Mouse (Mus musculus) stomach, embryonic 16.5 days (tissue): Measurements from ENCODE around the gene Appbp2. TPM values are rescaled to one million over a fixed set of nuclear protein-coding genes. Genes with fewer than 3 reads are reported as not detected.
A peak's percentile ranks its signal among the peaks of the same experiment; 100 is the strongest.

Experiments
- ATAC-seq: fragments of 200-750 bp; cut with Nextera tagmentation; 2 replicates; pipeline ENCODE4 v1.8.0; 2017; ENCODE audit warnings: moderate number of reproducible peaks, moderate TSS enrichment; ENCODE audit not compliant: insufficient read depth, low FRiP score
- H3K27ac ChIP-seq: fragments of 300-500 bp; sonication (generic); 2 replicates; pipeline ENCODE4 v1.5.1; 2014; ENCODE audit warnings: low read length
- H3K27me3 ChIP-seq: fragments of 300-500 bp; sonication (generic); 2 replicates; pipeline ENCODE4 v1.6.1; 2014; ENCODE audit warnings: low read length, control low read depth, mixed read lengths; ENCODE audit not compliant: control insufficient read depth, insufficient read depth
- H3K36me3 ChIP-seq: fragments of 300-500 bp; sonication (generic); 2 replicates; pipeline ENCODE4 v1.6.1; 2014; ENCODE audit warnings: low read length; ENCODE audit not compliant: control insufficient read depth, insufficient read depth
- H3K4me1 ChIP-seq: fragments of 300-500 bp; sonication (generic); 2 replicates; pipeline ENCODE4 v1.6.1; 2014; ENCODE audit warnings: low read length, control low read depth, mixed read lengths; ENCODE audit not compliant: control insufficient read depth, insufficient read depth
- H3K4me2 ChIP-seq: fragments of 300-500 bp; sonication (generic); 2 replicates; pipeline ENCODE4 v1.6.1; 2014; ENCODE audit warnings: low read depth, low read length, mixed read lengths
- H3K4me3 ChIP-seq: fragments of 300-500 bp; sonication (generic); replicated peaks from 2 replicates; pipeline ENCODE4 v1.5.1; 2014; ENCODE audit warnings: mild to moderate bottlenecking, low read length
- H3K9ac ChIP-seq: fragments of 300-500 bp; sonication (generic); 2 replicates; pipeline ENCODE4 v1.6.1; 2014; ENCODE audit warnings: low read length
- H3K9me3 ChIP-seq: fragments of 300-500 bp; sonication (generic); replicated peaks from 2 replicates; pipeline ENCODE4 v1.6.1; 2016; ENCODE audit warnings: low read length, control low read depth; ENCODE audit not compliant: control insufficient read depth
- WGBS: fragments of 180-500 bp; shearing (Covaris S2); extraction: QIAGEN DNeasy Blood & Tissue Kit; methylation state at CpG from one replicate; pipeline ENCODE4 v1.1.7; 2014; 5-methylcytosine and 5-hydroxymethylcytosine counted together
- polyA plus RNA-seq: library from polyadenylated mRNA; unstranded; fragments of >200 nt; fragmentation: Nextera tagmentation; extraction: Ambion mirVana; gene quantifications from 2 replicates; pipeline ENCODE4 v1.2.1, GENCODE M21; 2015

Appbp2 gene
- 33.4 and 34.1 TPM in 2 replicates for polyA plus RNA-seq

GRCm38 (mm10) chr11:85234990-85235841 lies at the start of gene Appbp2:
Appbp2 (minus strand) TSS chr11:85235130.
- peak; percentile 95 for ATAC-seq
- Histone ChIP-seq H3K9ac (peak within 1 kb of the TSS; percentile 89), H3K4me2 (peak within 1 kb of the TSS; percentile 86), H3K9me3 (no peaks in the 10 kb centered on the region), H3K4me1 (peaks cover 9% of the 10 kb centered on the region), H3K27ac (peak within 1 kb of the TSS; percentile 99), H3K27me3 (no peaks in the 10 kb centered on the region), H3K36me3 (no peaks in the 10 kb centered on the region), H3K4me3 (peak within 1 kb of the TSS; percentile 79)
- 5% methylated on average over 48 of the region's 48 CpGs for WGBS

- H3K4me2 ChIP-seq: no peak overlapping the region
- 51% methylated on average over 15 of the region's 15 CpGs for WGBS
Observed at GRCm38 (mm10) chr11:85281219-85281878, 46.4 kb upstream of the Appbp2 start.

GRCm38 (mm10) chr11:85278175-85278574 lies 43.2 kb upstream of the Appbp2 start:
- no peak overlapping the region for H3K27ac ChIP-seq
- no peaks in the 10 kb centered on the region for H3K9me3 ChIP-seq
- H3K27me3 ChIP-seq: no peaks in the 10 kb centered on the region
- no peaks in the 10 kb centered on the region for H3K36me3 ChIP-seq
- no peak for ATAC-seq
- no peaks in the 10 kb centered on the region for H3K4me1 ChIP-seq
- no peak overlapping the region for H3K4me2 ChIP-seq
- 82% methylated on average over 1 of the region's 1 CpGs for WGBS
- no peak overlapping the region for H3K9ac ChIP-seq
- H3K4me3 ChIP-seq: no peak overlapping the region

More at GRCm38 (mm10) chr11:85281219-85281878, 46.4 kb upstream of the Appbp2 start:
- Histone ChIP-seq H3K4me1 (no peaks in the 10 kb centered on the region), H3K27ac (no peak overlapping the region), H3K9ac (no peak overlapping the region), H3K27me3 (no peaks in the 10 kb centered on the region), H3K4me3 (no peak overlapping the region), H3K9me3 (no peaks in the 10 kb centered on the region), H3K36me3 (no peaks in the 10 kb centered on the region)
- peak; percentile 53; the same call in 1 of the 2 replicates for ATAC-seq

GRCm38 (mm10) chr11:85277609-85278008 lies 42.7 kb upstream of the Appbp2 start:
- Histone ChIP-seq H3K9me3 (no peaks in the 10 kb centered on the region), H3K27ac (no peak overlapping the region), H3K27me3 (no peaks in the 10 kb centered on the region), H3K36me3 (no peaks in the 10 kb centered on the region), H3K9ac (no peak overlapping the region; the same call in 1 of the 2 replicates), H3K4me3 (no peak overlapping the region), H3K4me2 (no peak overlapping the region), H3K4me1 (no peaks in the 10 kb centered on the region)
- ATAC-seq: no peak
- 64% methylated on average over 5 of the region's 5 CpGs for WGBS

GRCm38 (mm10) chr11:85275151-85275550 lies 40.2 kb upstream of the Appbp2 start:
- H3K4me1 ChIP-seq: no peaks in the 10 kb centered on the region
- WGBS: 66% methylated on average over 5 of the region's 5 CpGs
- no peak overlapping the region for H3K4me3 ChIP-seq

GRCm38 (mm10) chr11:85273299-85273698 lies 38.4 kb upstream of the Appbp2 start:
- ATAC-seq: no peak

More at GRCm38 (mm10) chr11:85275151-85275550, 40.2 kb upstream of the Appbp2 start:
- H3K36me3 ChIP-seq: no peaks in the 10 kb centered on the region
- no peaks in the 10 kb centered on the region for H3K9me3 ChIP-seq
- ATAC-seq: no peak
- no peak overlapping the region for H3K27ac ChIP-seq
- H3K9ac ChIP-seq: no peak overlapping the region
- no peaks in the 10 kb centered on the region for H3K27me3 ChIP-seq
- no peak overlapping the region for H3K4me2 ChIP-seq

GRCm38 (mm10) chr11:85270631-85271030 lies 35.7 kb upstream of the Appbp2 start:
- Histone ChIP-seq H3K27me3 (no peaks in the 10 kb centered on the region), H3K27ac (no peak overlapping the region), H3K36me3 (no peaks in the 10 kb centered on the region), H3K9ac (no peak overlapping the region), H3K4me3 (no peak overlapping the region), H3K9me3 (no peaks in the 10 kb centered on the region), H3K4me2 (no peak overlapping the region), H3K4me1 (no peaks in the 10 kb centered on the region)
- no peak for ATAC-seq
- 59% methylated on average over 3 of the region's 3 CpGs for WGBS

More at GRCm38 (mm10) chr11:85273299-85273698, 38.4 kb upstream of the Appbp2 start:
- no peak overlapping the region for H3K4me2 ChIP-seq
- H3K9ac ChIP-seq: no peak overlapping the region
- H3K36me3 ChIP-seq: no peaks in the 10 kb centered on the region
- H3K9me3 ChIP-seq: no peaks in the 10 kb centered on the region
- no peak overlapping the region for H3K4me3 ChIP-seq
- H3K27me3 ChIP-seq: no peaks in the 10 kb centered on the region
- 74% methylated on average over 6 of the region's 6 CpGs for WGBS
- no peaks in the 10 kb centered on the region for H3K4me1 ChIP-seq
- H3K27ac ChIP-seq: no peak overlapping the region

- Histone ChIP-seq H3K4me3 (no peak overlapping the region), H3K27me3 (no peaks in the 10 kb centered on the region), H3K4me1 (no peaks in the 10 kb centered on the region), H3K4me2 (no peak overlapping the region), H3K36me3 (no peaks in the 10 kb centered on the region), H3K9ac (no peak overlapping the region), H3K27ac (no peak overlapping the region), H3K9me3 (no peaks in the 10 kb centered on the region)
- no peak for ATAC-seq
- WGBS: 86% methylated on average over 1 of the region's 1 CpGs
Observed at GRCm38 (mm10) chr11:85267393-85267792, 32.5 kb upstream of the Appbp2 start.

GRCm38 (mm10) chr11:85264635-85265034 lies 29.7 kb upstream of the Appbp2 start:
- no peaks in the 10 kb centered on the region for H3K36me3 ChIP-seq
- WGBS: 56% methylated on average over 5 of the region's 5 CpGs
- no peaks in the 10 kb centered on the region for H3K9me3 ChIP-seq
- no peaks in the 10 kb centered on the region for H3K27me3 ChIP-seq
- no peak for ATAC-seq
- no peak overlapping the region for H3K4me2 ChIP-seq
- no peak overlapping the region for H3K9ac ChIP-seq
- H3K4me1 ChIP-seq: no peaks in the 10 kb centered on the region
- no peak overlapping the region for H3K27ac ChIP-seq
- H3K4me3 ChIP-seq: no peak overlapping the region
